Mouse (Mus musculus) lung, embryonic 16.5 days (tissue): ENCODE data around the gene Gpatch4. TPM values are rescaled to one million over a fixed set of nuclear protein-coding genes. Genes with fewer than 3 reads are reported as not detected.

Source experiments
- ATAC-seq: fragments of 200-750 bp; cut with Nextera tagmentation; 2 replicates; pipeline ENCODE4 v1.8.0; 2017; ENCODE audit warnings: low read depth, mild to moderate bottlenecking, moderate library complexity
- H3K27ac ChIP-seq: fragments of 300-500 bp; sonication (generic); 2 replicates; pipeline ENCODE4 v1.5.1; 2014; ENCODE audit warnings: mild to moderate bottlenecking, control low read depth, low read length
- H3K27me3 ChIP-seq: fragments of 300-500 bp; sonication (generic); 2 replicates; pipeline ENCODE4 v1.6.1; 2014; ENCODE audit warnings: low read depth, low read length, mixed read lengths; ENCODE audit not compliant: control insufficient read depth, insufficient read depth
- H3K36me3 ChIP-seq: fragments of 300-500 bp; sonication (generic); 2 replicates; pipeline ENCODE4 v1.6.1; 2014; ENCODE audit warnings: low read length; ENCODE audit not compliant: control insufficient read depth, insufficient read depth
- H3K4me1 ChIP-seq: fragments of 300-500 bp; sonication (generic); replicated peaks from 2 replicates; pipeline ENCODE4 v1.6.1; 2014; ENCODE audit warnings: low read length, mixed read lengths; ENCODE audit not compliant: control insufficient read depth, insufficient read depth
- H3K4me2 ChIP-seq: fragments of 300-500 bp; sonication (generic); 2 replicates; pipeline ENCODE4 v1.6.1; 2014; ENCODE audit warnings: low read depth, low read length, control low read depth
- H3K4me3 ChIP-seq: fragments of 300-500 bp; sonication (generic); 2 replicates; pipeline ENCODE4 v1.5.1; 2014; ENCODE audit warnings: mild to moderate bottlenecking, low read length, control low read depth
- H3K9ac ChIP-seq: fragments of 300-500 bp; sonication (generic); 2 replicates; pipeline ENCODE4 v1.6.1; 2014; ENCODE audit warnings: low read length, control low read depth
- H3K9me3 ChIP-seq: fragments of 300-500 bp; sonication (generic); 2 replicates; pipeline ENCODE4 v1.6.1; 2016; ENCODE audit warnings: low read length; ENCODE audit not compliant: control insufficient read depth
- WGBS: fragments of 180-500 bp; shearing (Covaris S2); extraction: QIAGEN DNeasy Blood & Tissue Kit; methylation state at CpG from one replicate; pipeline ENCODE4 v1.1.7; 2014; 5-methylcytosine and 5-hydroxymethylcytosine counted together
- polyA plus RNA-seq: library from polyadenylated mRNA; unstranded; fragments of >200 nt; fragmentation: Nextera tagmentation; extraction: Ambion mirVana; gene quantifications from 2 replicates; pipeline ENCODE4 v1.2.1, GENCODE M21; 2015

Gpatch4 gene
- polyA plus RNA-seq, 1 experiment from 2014 or later = 25.6 TPM

DNA sequence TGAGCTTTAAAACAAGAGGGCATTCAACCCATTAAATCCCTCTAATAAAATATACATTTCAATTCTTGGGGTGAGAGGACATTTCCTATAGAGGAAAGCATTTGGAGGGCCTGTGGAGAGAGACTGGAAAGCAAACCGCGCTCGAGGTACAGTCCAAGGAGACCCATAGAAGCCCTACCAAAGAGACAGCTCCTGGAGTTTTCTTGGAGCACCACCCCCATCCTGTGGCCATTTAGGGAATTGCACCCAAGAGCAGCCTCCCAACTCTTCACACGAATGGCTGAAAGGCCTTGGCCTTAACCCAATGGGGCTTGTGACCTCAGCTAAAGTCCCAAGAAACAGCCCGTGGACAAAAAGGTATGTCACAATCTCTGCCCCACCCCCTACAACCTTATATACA lies 28.9 kb downstream of the Gpatch4 start:
- Histone ChIP-seq H3K4me1 (0 out of 2 replicates have a peak, but pooled peaks cover 2% of the 10 kb centered on the region), H3K9ac (no peak overlapping the region), H3K4me2 (no peak overlapping the region), H3K27me3 (no peaks in the 10 kb centered on the region), H3K4me3 (no peak overlapping the region), H3K9me3 (no peaks in the 10 kb centered on the region), H3K36me3 (no peaks in the 10 kb centered on the region), H3K27ac (no peak overlapping the region)
- WGBS = 3% methylated on average over 5 of the region's 5 CpGs
- ATAC-seq = peak; percentile 68

DNA sequence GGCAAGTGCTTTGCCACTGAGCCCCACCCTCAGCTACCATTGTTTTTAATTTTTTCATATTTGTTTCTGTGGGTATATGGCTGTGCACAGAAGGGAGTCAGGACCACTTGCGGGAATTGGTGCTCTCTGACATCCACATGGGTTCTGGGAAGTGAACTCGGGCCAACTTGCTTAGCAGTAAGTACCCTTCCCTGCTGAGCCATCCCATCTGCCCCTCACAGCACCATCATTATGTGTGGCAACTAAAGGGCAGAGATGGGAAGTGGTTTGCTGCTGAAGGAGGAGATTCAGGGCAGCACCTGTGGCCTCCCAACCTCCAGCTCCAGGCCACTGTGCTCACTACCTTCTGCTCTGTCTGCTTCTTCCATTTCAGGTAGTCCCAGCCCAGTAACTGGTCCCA lies 30.7 kb downstream of the Gpatch4 start:
- no peaks in the 10 kb centered on the region for H3K36me3 ChIP-seq
- no peak overlapping the region for H3K27ac ChIP-seq
- H3K9ac ChIP-seq = no peak overlapping the region
- no peak overlapping the region for H3K4me3 ChIP-seq
- 48% methylated on average over 2 of the region's 2 CpGs for WGBS
- no peaks in the 10 kb centered on the region for H3K4me1 ChIP-seq
- no peaks in the 10 kb centered on the region for H3K27me3 ChIP-seq
- ATAC-seq = no peak
- H3K4me2 ChIP-seq = no peak overlapping the region
- H3K9me3 ChIP-seq = no peaks in the 10 kb centered on the region

DNA sequence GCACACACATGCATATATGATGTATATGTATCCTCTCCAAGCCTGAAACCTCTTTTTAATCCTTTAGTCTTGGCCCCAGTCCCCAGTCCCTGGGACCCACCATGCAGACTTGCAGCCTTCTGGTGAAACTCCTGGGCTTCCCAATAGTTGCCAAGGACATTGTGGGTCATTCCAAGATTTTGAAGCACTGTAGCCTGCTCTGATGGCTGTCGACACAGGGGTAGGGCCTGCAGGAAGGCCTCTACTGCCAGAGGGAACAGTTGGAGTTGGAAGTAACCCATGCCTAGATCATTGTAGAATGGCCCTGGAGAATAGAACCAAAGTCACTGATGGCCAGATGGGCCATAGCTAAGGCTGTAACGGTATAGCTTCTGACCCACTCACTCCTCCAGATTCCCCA lies 31.4 kb downstream of the Gpatch4 start:
- H3K27me3 ChIP-seq = no peaks in the 10 kb centered on the region
- H3K36me3 ChIP-seq = no peaks in the 10 kb centered on the region
- WGBS = 53% methylated on average over 2 of the region's 2 CpGs

GRCm38 (mm10) chr3:88074766-88075165 lies 31.9 kb downstream of the Gpatch4 start:
- Histone ChIP-seq H3K9ac (no peak overlapping the region), H3K4me3 (no peak overlapping the region), H3K27me3 (no peaks in the 10 kb centered on the region), H3K36me3 (no peaks in the 10 kb centered on the region), H3K9me3 (no peaks in the 10 kb centered on the region), H3K4me2 (no peak overlapping the region), H3K27ac (no peak overlapping the region), H3K4me1 (no peaks in the 10 kb centered on the region)
- 71% methylated on average over 8 of the region's 8 CpGs for WGBS
- no peak for ATAC-seq

More for the DNA sequence above, 31.4 kb downstream of the Gpatch4 start:
- no peak overlapping the region for H3K4me2 ChIP-seq
- no peak overlapping the region for H3K4me3 ChIP-seq
- H3K9me3 ChIP-seq = no peaks in the 10 kb centered on the region
- H3K4me1 ChIP-seq = no peaks in the 10 kb centered on the region
- no peak for ATAC-seq
- H3K9ac ChIP-seq = no peak overlapping the region
- H3K27ac ChIP-seq = no peak overlapping the region

DNA sequence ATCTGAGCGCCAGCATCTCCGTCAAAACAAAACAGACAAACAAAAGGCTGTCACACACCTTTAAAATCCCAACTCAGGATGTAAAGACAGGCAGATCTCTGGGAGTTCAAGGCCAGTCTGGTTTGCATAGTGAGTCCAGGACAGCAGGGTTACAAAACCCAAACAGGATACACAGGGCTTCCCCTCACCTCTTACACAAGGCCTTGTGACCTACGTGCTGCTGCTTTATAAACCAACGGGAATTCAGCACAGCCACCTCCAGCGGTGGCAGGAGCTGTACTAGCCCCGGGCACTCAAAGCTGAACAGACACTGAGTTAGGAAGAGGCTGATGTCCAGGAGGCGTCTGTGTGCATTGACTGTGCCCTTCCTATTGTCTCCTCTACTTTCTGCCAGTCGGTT lies 34.5 kb downstream of the Gpatch4 start:
- Histone ChIP-seq H3K9me3 (no peaks in the 10 kb centered on the region), H3K4me2 (no peak overlapping the region), H3K27me3 (no peaks in the 10 kb centered on the region), H3K4me3 (no peak overlapping the region), H3K36me3 (no peaks in the 10 kb centered on the region), H3K9ac (no peak overlapping the region), H3K4me1 (peaks cover 3% of the 10 kb centered on the region; the same call in 1 of the 2 replicates), H3K27ac (no peak overlapping the region)
- 36% methylated on average over 8 of the region's 8 CpGs for WGBS
- no peak for ATAC-seq

DNA sequence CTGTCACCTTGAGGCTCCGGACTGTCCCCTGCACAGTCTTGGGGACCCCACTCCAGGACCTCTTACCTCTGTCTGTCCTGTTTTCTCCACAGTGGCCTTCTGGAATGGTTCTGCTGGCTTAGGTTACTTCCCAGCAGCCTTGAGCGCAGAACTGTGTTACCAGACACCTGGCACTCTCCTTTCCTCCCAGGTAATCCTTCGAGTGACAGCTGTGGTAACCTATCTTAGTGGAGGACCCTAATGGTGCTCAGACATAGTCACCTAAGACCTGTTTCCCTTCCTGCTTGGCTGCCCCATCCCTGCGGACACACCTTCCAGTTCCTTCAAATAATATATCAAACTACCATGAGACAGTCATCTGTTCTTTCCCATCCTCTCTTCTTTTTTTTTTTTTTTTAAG lies 35.3 kb downstream of the Gpatch4 start, which contains the start of gene Ttc24:
Gene Ttc24 (minus strand): TSS at position 101 of the 400 bp plus-strand sequence.
- no peak within 1 kb of the TSS for H3K27ac ChIP-seq
- H3K4me2 ChIP-seq = no peak within 1 kb of the TSS
- H3K27me3 ChIP-seq = no peaks in the 10 kb centered on the region
- ATAC-seq = no peak
- H3K4me3 ChIP-seq = no peak within 1 kb of the TSS
- 63% methylated on average over 4 of the region's 4 CpGs for WGBS
- no peaks in the 10 kb centered on the region for H3K9me3 ChIP-seq
- peaks cover 10% of the 10 kb centered on the region for H3K4me1 ChIP-seq
- H3K9ac ChIP-seq = no peak within 1 kb of the TSS
- no peaks in the 10 kb centered on the region for H3K36me3 ChIP-seq

GRCm38 (mm10) chr3:88081345-88082223 lies 38.7 kb downstream of the Gpatch4 start, which contains the start of gene Iqgap3:
Gene Iqgap3 (plus strand): TSS chr3:88081971.
- Histone ChIP-seq H3K36me3 (peaks cover 6% of the 10 kb centered on the region), H3K27ac (peak within 1 kb of the TSS; percentile 47), H3K4me2 (peak within 1 kb of the TSS; percentile 76), H3K9me3 (no peaks in the 10 kb centered on the region), H3K27me3 (no peaks in the 10 kb centered on the region), H3K9ac (peak within 1 kb of the TSS; percentile 76), H3K4me3 (peak within 1 kb of the TSS; percentile 68), H3K4me1 (peaks cover 11% of the 10 kb centered on the region)
- peak; percentile 93 for ATAC-seq
- WGBS = 18% methylated on average over 33 of the region's 33 CpGs

DNA sequence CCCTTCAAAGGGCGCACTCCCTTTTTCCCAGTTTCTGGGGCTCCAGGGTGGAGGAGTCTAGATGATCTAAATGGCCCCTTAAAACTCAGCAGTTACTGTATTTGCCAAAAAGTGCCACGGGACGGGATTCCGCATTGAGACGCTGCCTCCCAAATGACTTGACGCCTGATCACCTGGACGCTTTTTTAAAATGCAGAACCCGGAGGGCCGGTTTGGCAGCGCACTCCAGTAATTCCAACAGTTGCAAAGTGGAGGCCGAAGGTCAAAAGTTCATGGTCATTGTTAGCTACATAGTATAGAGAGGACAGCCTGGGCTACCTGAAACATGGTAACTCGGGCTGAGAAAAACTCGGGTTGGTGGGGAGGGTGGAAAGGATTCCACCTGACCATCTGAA lies 39.3 kb downstream of the Gpatch4 start:
- peak; percentile 41; the same call in 1 of the 2 replicates for ATAC-seq
- Histone ChIP-seq H3K9me3 (no peaks in the 10 kb centered on the region), H3K36me3 (peaks cover 6% of the 10 kb centered on the region), H3K4me2 (peak overlapping the region; percentile 76), H3K4me3 (peak overlapping the region; percentile 68), H3K9ac (peak overlapping the region; percentile 76), H3K27ac (peak overlapping the region; percentile 47), H3K27me3 (no peaks in the 10 kb centered on the region), H3K4me1 (peaks cover 11% of the 10 kb centered on the region)
- under 1% methylated on average over 13 of the region's 13 CpGs for WGBS

DNA sequence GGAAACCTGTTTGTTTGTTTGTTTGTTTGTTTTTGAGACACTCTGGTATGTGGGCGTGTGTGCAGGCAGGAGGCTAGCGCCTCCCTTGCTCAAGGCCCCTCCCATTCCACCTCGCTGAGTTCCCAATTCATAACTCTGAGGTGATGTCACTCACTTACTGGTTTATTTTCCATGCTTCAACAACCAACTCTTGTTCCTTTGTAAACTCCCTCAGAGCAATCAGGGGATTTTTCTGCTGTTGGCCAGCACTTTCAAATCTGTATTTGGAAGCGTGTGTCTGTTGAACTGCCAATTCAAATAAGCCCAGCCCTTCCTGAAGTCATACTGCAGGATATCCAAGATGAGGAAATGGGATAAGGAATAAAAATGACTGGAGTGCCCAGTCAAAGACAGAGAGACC lies 39.8 kb downstream of the Gpatch4 start:
- Histone ChIP-seq H3K4me3 (peak overlapping the region; percentile 68), H3K9ac (peak overlapping the region; percentile 76), H3K27ac (peak overlapping the region; percentile 47; the same call in 1 of the 2 replicates), H3K9me3 (no peaks in the 10 kb centered on the region), H3K4me1 (peaks cover 11% of the 10 kb centered on the region), H3K36me3 (peaks cover 6% of the 10 kb centered on the region), H3K4me2 (peak overlapping the region; percentile 76), H3K27me3 (no peaks in the 10 kb centered on the region)
- peak; percentile 64 for ATAC-seq
- WGBS = 2% methylated on average over 4 of the region's 4 CpGs
